Mouse (Mus musculus) MEL-GATA-1-ER (cell line): ENCODE measurements around the gene Rps19.
"Not testable (repeated sequence)": the region's sequence is repeated elsewhere in the genome, so short reads cannot be mapped to it uniquely, and the experiment has no call there.

ENCODE experiments used
- DNase-seq: peaks from one replicate; pipeline ENCODE4 v3.0.0-alpha.2; 2012; ENCODE audit warnings: low read depth; ENCODE audit errors: extremely low read depth

Rps19 gene

DNA sequence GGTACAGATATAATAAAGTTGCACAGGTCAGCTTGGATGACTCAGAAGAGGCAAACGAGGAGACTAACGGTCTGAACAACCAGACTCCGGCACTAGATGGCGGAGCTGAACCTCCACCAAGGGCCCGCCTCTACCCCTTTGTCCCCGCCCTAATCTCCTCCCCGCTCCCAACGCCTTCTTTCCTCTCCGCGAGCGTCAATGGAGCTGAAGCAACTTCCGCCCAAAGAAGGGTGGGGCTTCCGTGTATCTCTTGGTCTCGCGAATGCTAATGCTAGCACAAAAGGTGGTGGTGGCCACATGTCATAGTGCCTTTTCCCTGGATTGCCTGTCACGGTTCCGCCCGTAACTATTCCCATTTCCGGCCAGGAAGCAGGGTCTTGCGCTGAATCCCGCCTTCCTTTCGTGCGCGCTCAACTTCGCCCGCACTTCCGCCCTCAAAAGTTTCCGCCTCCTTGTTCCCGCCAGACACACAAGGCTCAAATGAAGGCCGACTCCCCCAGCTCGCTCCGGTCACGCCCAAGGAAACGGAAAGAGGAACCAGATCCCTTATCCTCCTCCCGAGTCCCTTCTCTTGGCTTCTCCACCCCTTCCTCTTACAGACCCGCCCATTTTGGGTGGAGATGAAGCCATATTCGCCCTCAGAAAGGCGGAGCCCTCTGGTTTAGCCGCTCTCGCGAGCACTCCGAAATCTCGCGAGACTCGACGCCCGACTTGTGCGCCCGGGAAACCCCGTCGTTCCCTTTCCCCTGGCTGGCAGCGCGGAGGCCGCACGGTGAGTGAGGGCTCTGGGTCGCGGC, at the start of gene Rps19:
Gene Rps19 (plus strand): TSS at position 476 of the 797 bp plus-strand sequence.
- DNase-seq: peak; percentile 99

DNA sequence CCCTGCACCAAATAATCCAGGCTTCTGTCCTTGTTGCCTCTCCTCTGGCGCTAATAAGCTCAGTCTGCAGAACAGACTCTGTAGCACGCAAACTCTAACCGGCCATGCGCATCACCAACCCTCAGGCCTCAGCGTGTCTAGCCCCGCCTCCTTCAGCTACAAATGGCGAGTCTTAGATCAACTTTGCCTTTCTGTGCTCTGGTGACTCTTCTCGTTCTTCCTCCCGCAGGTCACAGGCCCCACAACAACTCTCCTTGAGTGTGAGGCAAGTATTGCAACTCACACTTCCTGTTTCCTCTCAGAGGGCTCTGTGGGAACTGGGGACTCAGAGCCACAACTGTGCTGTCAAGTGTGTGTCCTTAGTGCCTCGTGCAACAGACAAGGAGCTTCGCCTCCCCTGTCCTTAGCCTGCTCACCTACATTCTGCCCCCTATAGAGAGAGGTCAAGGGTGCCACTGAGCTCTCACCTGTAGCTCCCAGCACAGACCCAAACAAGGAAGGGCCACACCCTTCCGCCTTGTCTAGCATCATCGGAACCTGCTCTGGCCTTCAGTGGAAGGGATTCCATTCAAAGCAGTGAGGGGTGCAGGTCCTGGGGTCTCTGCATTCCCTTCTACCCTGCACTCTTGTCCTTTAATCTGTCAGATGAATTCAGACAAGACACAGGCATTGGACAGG, 45.3 kb upstream of the Rps19 start:
- DNase-seq: not testable (repeated sequence)

DNA sequence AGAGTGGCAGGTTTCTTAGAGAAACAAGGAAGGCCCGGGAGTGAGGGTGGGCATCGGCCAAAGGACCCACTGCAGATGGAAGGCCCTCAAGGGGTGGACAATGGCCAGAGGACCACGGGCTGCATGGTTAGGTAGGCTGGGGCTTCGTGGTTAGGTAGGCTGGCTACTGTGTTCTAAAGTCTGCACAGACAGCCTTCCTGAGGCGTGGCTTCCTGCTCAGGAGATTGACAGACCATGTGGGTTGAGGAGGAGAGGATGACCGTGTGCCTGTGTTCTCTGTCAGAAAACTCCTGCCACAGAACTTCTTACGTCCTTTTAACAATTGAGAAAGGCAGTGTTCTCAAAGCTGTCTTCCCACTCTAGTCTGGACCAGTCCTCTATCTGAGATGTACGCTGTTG, 44.8 kb upstream of the Rps19 start:
- no peak for DNase-seq

DNA sequence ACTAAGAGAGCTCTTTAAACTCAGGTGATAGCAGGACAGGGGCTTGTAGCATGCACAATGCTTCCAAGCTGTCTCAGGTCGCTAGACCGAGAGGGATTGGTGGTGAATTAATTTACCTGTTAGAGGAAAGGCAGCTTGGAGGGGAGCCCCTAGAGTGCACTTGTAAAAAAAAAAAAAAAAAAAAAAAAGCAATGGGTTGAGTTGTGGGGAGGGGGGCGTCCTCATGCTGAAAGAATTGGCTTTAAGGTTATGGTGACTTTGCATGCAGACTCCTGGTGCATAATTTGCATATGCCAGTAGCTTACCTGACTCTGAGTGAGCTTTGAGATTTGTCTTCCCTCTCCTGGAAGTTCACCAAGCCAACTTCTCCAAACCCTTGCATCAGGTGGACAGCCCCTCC, 43.8 kb upstream of the Rps19 start:
- no peak for DNase-seq

DNA sequence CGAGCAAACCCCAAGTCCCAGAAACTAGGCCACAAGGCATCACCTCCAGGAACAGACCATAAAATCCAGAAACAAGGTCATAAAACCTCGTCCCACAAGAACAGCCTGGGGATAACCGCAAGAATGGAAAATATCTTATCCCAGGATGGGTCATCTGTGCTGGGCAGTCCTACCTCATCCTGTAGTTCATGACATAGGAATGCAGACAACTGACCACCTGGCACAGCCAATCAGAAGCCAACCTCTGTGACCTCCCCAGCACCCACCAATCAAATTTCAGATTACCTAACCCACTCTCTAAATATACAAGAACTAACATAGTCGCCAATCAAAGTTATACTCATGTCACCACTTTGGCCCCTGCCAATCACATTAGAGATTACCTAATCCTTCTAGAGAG, 43.2 kb upstream of the Rps19 start:
- DNase-seq: no peak

DNA sequence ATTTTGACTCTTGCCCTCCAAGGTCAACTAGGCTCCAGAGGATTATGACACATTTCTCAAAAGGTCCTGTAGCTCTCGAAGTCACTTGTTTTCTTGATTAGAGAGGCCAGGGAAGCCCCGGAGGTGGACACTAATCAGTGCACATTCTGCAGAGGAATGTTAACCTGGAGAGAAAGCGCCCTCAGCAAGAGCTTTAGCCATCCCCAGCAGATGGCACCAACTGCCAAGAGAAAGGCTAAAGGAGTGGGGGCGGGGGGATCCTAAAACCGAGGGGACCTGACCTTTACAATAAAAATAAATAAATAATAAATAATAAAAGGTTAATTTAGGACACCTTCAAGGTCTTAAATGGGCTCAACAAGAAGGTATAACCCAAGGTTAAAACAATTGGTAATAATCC, 40.0 kb upstream of the Rps19 start:
- no peak for DNase-seq

DNA sequence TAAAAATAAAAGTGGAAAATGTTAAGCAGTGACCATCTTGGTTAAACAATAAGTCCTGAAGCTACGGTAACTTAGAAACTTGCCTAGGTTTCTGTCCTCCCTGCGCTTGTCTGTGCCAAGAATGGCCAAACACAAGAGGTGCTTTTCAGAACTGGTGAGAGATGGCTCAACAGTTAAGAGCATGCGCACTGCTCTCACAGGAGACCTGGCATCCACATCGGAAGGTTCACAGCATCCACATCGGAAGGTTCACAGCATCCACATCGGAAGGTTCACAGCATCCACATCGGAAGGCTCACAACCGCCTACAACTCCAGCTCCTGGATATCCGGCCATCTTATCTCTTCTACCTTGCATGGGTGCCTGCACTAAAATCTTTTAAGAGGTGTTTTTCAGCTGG, 39.0 kb upstream of the Rps19 start:
- no peak for DNase-seq

DNA sequence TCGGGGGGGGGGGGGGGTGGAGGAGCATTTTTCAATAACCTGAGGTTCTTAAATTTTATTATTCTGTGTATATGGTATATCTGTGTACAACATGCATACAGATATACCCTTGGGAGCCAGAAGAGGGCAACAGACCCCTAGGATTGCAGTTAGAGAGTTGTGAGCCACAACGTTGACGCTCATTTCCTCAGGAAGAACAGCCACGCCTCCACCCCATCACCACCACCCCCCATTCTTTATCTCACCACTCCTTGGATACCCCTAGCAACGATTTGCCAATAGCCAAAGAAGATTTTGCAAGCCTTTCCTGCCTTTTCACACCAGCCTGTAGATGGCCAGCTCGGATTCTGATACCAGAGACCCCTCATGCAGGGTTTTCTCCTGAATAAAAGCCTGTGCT, 38.5 kb upstream of the Rps19 start:
- peak; percentile 75 for DNase-seq

DNA sequence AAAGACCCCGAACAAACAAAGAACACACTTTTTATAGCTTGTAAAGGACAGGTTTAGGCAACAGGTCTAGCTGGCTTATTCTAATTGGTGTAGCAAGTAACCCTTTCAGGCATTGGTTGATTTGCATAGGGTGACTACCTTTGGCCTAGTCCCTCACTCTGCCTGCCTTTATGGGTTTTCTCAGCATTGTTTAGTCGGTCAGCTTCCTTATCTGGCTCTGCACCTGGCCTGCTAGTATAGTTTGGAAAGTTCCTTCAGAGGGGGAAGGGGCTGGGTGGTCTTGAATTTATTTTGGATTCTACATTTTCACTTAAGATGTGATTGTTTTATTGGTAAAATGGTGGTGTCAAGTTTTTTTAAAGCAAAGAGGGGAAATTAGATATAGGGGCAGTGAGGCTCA, 37.6 kb upstream of the Rps19 start:
- DNase-seq: not testable (repeated sequence)

DNA sequence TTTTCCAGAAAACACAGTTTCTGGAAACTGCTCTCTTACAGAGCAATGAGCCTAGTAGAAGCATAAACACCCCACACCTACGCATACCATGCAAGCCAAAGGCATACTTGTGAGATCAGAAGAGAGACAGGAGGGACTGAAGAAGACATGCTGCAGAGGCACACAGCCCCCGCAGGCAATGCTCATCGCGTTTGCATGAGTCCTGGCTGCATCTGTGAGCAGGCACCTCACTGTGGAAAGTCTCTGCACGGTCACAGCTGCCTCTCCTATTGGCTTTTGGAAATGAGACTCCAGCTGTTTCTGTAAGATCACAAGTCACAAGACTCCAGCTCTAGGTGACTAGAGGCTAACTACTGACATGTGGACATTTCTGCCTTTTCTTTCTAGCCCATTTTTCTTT, 34.0 kb upstream of the Rps19 start:
- peak; percentile 39 for DNase-seq

DNA sequence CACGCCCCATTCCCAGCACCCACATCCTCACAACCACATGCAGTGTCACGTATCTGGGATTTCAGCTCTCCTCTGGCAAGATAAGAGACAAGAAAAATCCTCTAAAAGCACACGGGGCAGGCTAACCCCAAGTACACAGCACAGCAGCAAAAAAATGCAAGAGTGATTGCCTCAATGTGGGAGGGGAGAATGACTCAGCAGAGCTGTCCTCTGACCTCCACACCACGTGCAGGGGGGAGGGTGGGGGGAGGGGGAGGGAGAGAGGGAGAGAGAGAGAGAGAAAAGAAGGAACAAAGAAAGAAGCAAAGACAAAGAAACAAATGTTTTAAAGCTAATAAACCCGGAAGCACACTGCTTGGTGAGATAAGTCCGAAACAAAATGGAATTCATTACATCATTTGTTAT, 33.3 kb upstream of the Rps19 start:
- peak; percentile 85 for DNase-seq

DNA sequence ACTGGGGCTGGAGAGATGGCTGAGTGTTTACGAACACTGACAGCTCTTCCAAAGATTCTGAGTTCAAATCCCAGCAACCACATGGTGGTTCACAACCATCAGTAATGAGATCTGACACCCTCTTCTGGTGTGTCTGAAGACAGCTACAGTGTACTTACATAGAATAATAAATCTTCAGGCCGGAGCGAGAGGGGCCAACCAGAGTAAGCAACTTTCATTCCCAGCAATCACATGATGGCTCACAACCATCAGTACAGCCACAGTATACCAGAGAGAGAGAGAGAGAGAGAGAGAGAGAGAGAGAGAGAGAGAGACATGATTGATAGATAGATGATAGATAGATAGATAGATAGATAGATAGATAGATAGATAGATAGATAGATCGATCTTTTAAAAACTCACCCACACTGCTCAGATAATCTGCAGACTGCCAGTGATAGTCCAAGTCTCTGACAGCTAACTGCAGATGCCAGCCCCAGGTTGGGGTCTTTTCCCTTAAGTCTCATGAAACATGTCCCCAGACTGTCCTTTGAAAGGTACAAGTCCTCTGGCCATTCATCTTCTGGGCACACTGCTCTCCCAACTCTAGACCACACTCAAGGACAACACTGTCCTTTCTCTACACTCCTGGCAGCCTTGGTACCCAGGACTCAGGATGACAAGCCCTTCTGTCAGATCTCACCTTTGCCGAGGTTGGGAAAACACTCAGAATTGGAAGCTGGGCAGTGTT, 32.4 kb upstream of the Rps19 start:
- no peak for DNase-seq

DNA sequence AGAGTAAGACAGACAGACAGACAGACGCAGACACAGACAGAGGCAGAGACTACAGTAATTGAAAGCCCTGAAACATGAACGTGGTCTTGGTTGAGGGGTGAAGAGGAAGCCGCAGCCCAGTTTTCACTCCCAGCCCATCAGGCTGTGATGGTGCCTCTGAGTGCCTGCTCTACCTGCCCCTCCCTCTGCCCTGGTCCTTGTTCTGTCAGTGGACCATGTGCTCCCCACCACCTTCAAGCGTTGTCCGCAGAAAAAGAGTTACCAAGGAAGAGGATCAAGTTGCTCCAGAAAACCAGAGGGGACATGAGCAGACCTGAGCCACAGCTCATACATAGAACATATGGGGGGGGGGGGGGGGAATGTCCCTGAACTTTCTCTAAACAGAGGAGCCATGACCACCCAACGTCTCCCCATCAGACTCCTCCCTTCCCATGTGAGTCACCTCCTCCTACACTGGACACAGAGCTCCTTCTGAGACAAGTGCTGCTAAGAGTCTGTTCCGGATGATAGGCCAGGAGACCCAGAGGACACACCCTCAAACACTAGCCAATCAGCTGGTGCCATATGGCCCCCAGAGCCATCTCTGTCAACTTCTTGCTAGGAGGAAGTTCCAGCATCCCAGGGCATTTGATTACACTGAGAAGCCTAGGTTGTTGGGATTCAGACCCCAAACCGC, 31.5 kb upstream of the Rps19 start:
- peak; percentile 99 for DNase-seq

DNA sequence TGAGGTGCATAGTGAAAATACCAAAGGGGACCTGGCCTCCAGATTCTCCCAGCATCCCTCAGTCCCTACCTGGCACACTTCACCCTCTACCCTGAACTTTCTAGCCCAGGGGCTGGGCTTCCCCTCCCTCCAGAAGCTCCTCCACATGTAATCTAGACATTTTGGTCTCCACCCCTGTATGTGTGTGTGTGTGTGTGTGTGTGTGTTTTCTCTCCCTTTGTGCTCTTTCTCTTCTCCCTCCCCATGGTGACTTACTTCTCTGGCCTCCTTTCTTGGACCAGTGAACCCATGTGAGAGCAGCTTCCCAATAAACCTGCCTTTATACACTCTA, 31.0 kb upstream of the Rps19 start:
- no peak for DNase-seq

DNA sequence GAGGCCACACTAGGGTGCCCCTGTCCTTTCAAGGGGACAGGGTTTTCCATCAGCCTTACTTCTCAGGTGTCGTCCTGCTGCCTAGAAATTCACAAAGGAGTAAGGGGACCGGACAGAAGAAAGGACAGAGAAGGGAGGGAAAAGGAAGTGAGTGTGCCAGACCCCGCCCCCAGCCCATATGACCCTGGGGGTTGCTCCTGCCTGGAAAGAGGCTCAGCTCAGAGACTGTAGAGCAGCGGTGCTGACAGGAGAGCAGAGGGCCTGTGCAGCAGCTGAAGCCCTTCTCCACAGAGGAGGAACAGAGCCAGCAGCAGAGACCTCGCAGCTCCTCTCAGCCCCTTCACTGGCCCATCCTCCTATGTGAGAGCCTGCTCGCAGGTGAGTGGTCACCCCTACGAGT, 30.5 kb upstream of the Rps19 start:
- peak; percentile 58 for DNase-seq

DNA sequence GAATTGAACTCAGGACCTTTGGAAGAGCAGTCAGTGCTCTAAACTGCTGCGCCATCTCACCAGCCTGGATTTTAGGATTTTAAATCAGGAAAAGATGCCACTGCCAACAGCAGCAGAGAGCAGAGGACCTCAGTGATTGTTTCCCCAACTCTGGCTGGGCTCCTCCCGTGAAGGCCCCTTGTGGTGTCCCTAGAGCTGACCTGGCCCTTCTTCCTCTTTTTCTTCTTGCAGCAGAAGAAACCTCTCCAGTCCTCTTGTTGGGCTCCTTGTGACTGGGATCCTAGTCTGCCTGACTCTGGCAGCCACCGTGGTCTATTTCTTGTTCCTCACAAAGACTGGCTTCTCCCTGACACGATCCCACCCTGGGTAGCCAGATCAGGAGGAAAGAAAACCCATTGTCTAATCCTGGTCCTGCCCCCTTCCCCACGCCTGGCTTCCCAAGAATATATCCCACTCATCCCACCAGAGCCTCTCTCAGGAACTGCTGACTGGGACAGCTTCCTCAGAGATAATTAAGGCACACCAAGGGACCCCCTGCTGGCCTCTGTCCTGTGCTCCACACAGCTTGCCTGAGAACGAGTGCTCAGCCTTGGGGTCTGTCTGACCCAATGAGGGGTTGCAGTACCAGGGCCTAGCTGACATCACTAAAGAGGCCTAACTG, 27.6 kb upstream of the Rps19 start:
- peak; percentile 34 for DNase-seq

DNA sequence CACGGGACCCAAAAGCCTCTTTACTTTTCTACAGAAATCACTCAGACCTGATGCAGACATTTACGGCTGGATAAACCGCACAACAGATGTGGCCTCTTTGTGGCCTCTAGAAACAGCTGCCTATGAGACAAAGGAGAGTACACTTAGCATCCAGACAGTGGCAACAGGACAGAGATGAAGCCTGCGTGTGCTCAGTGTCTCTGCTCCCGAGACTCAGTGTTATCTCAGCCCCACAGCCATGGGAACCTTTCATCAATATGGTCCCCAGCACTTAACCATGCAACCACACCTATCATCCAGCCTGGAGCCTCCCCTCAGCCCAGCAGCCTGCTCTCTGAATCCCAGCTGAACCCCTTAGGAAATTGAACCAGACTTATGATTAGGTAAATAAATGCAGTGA, 24.9 kb upstream of the Rps19 start:
- peak; percentile 36 for DNase-seq

DNA sequence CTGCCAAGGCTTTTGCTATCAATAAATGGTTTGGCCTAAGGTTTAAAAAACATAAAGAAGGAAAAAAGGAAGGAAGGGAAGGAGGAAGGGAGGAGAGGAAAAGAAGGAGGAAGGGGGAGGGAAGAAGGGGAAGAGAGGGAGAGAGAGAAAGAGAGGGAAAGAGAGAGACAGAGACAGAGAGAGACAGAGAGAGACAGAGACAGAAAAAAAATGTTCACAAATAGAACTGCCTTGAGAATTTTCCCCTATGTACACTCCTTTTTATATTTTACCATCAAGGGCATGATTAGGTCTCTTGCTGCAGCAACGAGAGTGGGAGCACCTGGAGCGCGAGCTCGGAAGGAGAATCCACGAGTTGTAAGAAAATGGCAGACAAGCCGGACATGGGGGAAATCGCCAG, 22.3 kb upstream of the Rps19 start, which contains the start of gene Gm9844:
Gene Gm9844 (plus strand): TSS at position 301 of the 400 bp plus-strand sequence.
- no peak for DNase-seq

DNA sequence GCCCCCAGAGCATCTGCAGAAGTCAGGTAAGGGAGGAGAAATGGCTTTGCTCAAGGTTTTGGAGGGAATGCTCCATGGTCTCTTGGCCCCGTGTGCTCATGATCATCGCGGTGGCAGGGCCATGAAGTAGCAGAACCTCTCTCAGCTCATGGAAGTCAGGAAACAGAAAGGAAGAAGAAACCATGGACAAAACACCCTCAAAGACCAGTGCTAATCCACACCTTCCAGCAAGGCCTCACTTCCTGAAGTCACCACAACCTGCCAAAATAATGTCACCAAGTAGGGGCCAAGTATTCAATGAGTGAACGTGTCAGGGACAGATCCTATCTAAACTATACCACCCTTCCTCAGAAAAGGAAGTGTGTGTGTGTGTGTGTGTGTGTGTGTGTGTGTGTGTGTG, 21.3 kb upstream of the Rps19 start:
- no peak for DNase-seq

DNA sequence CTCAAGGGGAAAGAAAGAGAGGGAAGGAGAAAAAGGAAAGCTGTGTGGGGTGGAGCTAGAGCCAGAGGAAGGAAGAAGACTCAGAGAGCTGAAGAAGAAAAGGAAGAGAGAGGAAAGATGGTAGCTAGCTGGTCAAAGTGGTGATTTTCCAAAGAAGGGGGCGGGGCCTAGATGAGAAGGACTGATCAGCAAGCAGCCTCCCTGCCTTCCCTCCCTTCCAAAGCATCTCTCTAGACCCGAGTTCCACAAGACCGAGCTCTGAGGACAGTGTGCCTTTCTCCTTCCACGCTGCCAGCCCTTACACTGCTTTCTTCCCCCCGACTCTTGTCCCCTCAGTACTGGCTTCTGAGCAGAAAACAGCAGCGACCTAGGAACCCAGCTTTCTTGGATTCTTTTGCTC, 20.0 kb upstream of the Rps19 start:
- no peak for DNase-seq

DNA sequence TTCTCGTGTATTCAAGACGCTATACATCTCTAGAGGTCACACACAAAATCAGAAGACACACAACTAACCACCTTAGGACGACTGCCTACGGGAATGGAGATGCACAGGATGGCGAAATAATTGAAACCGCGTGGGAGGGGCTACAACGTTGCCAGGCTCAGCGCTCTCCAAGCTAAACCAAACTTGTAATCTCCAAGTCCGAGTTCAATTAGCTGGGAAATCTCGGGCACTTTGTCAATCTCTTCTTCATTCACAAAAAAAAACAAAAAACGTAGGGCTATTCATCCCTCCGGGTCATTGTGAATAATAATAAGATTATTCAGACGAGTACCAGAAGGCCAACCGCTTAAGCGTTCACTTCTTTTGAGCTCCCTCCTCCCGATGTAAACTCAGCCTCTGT, 15.1 kb upstream of the Rps19 start:
- no peak for DNase-seq
